Mouse (Mus musculus) cerebellum, adult 2 months (tissue): ENCODE results near the gene Kiss1r.
A peak's percentile ranks its signal among the peaks of the same experiment; 100 is the strongest.

ENCODE experiments used
- CTCF ChIP-seq: fragments of 200-500 bp; IDR thresholded peaks from 2 replicates; pipeline ENCODE4 v1.5.1; 2011; ENCODE audit warnings: low read depth, mild to moderate bottlenecking, control low read depth, low read length, moderate library complexity, borderline replicate concordance; ENCODE audit not compliant: insufficient read depth
- POLR2A ChIP-seq: fragments of 200-500 bp; IDR thresholded peaks from 2 replicates; pipeline ENCODE4 v1.6.1; 2011; ENCODE audit warnings: low read length, control low read depth, borderline replicate concordance; ENCODE audit not compliant: insufficient read depth

GRCm38 (mm10) chr10:79883297-79884084 lies 33.3 kb upstream of the Kiss1r start:
- TF ChIP-seq CTCF (peak; percentile 86), POLR2A (no peak)
